Mouse (Mus musculus) lung, adult 18-20 months (tissue): Measurements from ENCODE around the gene Iqcc.
A peak's percentile ranks its signal among the peaks of the same experiment; 100 is the strongest.

Experiments used
- DNase-seq, 2 experiments: peaks; one replicate each; pipeline ENCODE4 v3.0.0; 2022; ENCODE audit warnings: mixed read lengths in 2 of 2

The Iqcc gene

DNA sequence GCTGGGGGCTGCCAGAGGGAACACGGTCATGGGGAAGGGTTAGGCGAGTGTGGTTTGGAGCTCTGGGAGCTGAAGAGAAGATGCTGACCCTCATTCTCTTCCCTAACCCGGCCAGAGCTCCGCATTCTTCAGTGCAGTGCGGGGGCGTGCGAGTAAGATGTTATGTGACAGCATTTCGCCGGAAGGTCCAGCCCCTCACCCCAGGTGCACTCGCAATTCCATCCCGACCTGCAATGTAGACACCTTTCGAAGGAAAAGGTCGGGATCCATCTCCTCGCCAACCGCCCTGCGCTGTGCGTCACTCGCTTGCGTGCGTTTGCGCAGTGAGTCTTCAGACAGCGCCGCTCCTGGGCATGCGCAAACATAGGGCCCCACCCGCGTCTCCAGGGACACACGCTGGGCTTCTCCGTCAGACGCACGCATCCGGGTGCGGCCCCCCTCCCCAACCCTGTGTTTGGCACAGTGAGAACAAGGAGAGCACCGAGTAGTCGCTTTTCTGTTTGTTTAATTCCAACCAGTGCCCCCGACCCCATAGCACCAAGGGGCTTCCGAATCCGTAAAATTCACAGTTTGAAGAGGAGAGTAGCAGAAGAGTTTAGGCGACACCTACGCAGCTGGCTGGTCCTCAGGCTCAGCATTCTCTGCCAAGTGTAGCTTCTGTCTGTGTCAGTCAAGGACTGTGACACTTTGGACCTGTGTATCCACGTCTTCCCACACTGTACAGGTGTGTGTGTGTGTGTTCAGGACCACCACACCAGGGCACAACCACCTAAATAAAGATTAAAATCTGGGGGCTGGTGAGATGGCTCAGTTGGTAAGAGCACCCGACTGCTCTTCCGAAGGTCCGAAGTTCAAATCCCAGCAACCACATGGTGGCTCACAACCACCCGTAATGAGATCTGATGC, at the start of gene Iqcc:
TSS of gene Iqcc (minus strand) at position 314 of the 906 bp plus-strand sequence.
- peak; percentile 96 to 97 for DNase-seq

DNA sequence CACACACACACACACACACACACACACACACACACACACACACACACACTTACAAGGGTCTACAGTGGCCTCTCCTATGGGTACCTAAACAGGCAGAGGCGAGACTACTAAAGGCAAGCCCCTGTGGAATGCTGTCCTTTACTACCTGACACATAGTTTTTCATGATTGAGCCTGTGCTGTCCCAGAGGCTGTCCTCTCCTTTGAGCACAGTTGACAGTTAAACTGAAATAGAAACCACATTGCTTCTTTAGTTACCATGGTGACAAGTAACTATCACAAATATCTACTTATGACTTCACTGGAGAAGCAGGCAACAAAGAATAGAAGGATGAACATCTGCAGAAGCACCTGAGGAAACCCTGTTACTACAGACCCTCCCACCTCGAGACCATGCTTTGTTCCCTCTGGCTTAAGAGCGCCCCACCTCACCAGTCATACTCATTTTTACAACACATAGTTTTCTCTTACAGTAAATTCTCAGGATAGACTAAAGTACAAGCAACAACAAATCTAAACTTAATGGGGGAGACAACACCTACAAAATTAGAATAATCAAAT, 43.4 kb upstream of the Iqcc start:
- DNase-seq: no peak

DNA sequence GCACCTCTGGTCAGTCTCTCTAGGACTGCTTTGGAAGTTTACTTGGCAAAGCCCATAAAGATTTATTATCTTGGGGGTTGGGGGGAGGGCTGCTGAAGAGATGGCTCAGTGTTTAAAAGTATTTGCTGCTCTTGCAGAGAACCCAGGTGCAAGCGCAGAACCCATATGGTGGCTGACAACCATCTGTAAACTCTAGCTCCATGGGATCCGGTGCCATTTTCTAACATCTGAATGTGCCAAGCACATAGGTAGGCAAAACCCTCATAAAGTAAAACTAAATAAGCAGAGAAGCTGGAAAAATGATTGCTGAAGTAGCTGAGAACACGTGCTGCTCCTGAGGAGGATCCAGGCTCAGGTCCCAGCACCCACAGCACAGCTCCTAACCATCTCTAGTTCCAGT, 42.7 kb upstream of the Iqcc start:
- no peak for DNase-seq

DNA sequence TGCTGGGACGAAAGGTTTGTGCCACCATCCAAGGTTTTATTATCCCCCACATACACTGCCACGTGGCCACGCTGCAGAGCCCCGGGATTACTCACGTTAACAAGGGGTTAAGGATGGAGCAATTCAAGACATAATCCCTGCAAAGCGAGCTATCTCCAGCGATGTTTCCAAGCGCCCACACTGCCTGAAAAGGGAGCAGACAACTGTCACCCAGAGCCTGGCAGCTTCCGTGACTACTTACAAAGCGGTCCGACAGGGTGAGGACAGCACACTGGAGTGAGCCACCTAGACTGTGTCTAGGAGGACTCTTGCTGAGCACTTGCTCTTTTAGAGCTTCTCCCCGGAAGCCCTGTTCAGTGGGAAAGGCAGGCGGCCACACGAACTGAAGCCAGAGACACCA, 35.9 kb upstream of the Iqcc start:
- no peak for DNase-seq

DNA sequence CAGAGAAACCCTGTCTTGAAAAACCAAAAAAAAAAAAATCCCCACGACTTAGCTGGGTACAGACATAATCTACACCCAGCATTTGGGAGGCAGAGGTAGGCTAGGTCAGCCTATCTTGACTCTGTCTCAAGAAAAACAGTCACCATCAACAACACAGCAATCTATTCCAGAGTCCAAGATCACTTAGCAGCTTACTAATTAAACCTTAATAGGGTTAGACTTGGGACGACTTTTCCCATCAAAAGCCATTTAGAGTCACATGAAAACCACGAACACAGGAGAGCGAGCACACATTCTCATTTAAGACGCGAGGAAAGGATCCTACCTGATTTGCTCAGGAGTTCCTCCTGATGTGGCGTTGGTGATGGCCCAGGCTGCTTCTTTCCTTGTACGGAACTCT, 31.5 kb upstream of the Iqcc start:
- no peak for DNase-seq

DNA sequence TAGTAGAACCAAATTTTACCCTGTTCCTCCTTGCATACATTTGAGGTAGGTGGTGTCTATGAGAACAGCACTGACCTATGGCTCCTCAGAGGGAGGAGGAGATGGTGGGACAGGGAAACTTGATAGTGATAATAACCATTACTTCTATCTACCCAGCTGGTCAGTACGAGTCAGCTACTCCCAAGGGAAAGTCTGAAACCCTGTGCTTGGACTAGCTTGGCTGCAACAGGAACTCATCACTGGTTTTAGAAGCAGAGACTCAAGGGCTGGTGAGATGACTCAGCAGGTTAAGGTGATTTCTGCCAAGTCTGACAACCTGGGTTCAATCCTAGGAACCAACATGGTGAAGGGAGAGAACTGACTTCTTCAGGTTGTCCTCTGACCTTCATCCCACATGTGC, 29.8 kb upstream of the Iqcc start:
- no peak for DNase-seq

DNA sequence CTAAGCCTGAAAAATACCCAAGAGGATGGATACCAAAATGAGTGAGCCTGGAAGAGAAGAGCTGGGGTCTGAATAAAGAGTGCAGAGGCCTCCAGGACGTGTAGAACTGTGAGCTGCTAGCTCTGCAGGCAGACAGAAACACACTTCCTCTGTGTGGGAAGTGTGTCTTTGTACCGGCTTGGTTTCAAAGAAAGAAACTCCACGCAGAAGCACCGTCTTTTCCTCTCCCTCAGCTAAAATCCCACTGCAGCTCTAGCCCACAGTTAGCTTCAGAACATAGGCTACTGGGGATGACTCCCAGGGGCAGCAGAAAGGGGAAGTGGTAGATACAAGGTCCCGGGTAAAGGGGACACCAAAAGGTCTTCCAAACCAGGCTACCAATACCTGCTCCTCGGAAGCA, 26.3 kb upstream of the Iqcc start:
- no peak for DNase-seq

DNA sequence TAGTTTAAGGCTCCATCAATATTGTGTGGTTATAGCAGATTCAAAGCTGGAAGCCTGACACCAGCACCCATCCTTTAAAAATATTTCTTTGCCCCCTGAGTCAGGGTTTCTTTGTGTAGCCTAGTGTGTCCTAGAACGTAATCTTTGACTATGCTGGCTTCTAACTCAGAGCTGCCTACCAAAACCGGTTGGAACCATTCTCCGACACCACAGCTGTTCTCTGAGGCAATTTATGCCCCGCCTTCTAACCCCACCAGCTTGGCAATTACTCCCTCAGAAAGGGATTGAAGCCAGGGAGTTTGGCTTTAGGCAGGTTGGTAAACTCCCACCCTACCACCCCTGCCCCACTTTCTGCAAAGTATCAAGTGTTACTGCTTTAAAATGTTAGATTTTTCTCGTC, 22.9 kb upstream of the Iqcc start:
- DNase-seq: peak in 1 of 2 experiments; percentile 33

DNA sequence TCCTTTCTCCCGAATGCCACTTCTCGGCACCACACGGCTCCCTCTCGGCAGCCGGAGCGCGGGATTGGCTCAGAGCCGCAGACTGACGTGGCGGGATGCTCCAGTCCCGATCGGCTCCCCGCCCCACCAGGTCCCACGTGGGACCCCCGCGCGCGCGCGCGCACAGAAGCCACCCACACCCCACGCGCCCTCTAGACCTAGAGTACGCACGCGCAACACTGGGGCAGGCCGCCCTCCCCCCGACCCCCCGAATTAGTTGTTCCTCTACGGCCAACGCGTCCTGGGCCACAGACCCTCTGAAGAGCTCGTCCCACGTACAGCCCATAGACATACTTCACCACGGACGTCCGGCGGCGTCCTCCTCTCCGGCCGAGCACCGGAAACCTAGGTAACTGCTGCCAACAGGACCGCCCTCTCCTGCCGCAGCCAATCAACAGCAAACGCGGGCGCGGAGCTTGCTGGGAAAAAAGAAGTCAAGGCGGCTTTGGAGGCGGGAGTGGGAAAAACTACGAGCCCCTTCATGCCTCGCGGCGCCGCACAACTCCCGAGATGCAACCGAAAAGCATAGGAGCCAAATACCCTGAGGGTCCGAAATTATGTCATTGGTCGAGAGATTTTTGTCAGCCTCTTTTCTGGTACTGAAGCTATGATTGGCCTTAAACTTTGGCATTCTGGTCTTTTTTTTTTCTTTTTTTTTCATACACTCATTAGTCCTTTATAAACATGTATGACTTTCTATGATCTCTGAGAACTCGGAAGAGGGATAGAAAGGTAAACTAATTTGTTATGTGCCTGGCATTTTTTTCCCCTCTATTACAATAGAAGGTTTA, 22.0 kb upstream of the Iqcc start, which contains the start of gene Txlna:
TSS of gene Txlna (minus strand) at position 428 of the 830 bp plus-strand sequence.
- DNase-seq: peak; percentile 97 to 98

DNA sequence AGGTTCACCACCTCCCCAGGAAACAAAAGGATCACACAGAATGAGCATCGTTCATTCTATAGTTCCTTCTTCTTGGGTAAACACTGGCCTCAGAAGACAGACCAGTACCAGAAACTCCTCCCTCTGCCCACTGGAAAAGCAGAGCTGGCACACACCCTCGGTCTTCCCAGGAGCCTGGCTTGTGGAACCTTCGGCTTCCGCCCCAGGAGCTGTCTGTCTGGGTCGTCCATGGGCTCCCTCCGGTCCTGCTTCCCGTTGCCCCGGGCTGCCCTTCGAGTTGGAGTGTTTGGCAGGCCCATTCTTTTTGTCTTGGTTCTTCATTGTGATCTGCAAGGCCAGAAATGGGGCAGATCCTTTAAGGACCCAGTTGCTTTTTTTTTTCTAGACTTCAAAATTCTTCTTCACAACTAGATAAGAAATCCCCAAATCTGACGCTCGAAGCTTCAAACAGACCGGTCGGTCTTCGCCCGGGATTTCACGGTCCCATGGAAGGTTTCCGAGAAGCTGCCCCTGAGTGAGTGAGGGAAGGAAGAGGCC, 21.3 kb upstream of the Iqcc start:
- DNase-seq: peak; percentile 51 to 56

DNA sequence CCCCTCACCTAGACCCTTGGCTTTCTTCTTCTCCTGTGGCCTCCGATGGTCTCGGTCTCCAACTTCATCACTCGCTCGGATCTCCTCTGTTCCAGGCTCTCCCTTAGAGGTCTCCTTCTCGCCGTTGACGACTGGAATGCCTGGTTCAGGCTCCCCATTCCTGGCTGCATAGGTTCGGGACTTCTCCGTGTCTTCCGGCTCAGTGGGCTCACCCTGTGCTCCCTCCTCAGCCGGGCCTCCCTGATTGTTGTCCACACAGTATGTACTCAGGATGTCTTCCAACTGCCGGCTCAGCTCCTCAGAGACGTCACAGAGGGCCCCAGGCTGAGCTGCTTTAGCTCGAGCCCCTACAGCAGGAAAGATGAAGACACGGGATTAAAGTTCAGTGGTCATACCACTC, 20.3 kb upstream of the Iqcc start:
- DNase-seq: no peak

DNA sequence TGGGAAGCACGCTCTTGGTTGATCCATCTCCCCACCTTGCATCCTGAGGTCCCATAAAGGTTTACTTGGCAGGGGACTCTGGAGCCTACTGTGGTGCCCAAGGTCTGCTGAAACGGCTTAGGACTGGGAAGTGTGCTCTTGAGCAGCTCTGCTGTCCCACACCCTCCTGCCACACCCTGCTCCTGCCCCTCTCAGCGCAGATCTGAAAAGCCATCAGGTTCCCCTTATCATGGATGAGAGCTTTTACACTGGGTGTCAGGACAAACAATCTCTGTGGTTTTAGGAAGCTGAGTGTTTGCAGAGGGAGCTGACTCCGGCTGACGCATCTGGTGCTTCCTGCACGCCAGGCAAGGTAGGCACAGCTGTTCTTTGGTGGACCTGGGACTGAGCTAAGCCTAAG, 15.0 kb upstream of the Iqcc start:
- no peak for DNase-seq

DNA sequence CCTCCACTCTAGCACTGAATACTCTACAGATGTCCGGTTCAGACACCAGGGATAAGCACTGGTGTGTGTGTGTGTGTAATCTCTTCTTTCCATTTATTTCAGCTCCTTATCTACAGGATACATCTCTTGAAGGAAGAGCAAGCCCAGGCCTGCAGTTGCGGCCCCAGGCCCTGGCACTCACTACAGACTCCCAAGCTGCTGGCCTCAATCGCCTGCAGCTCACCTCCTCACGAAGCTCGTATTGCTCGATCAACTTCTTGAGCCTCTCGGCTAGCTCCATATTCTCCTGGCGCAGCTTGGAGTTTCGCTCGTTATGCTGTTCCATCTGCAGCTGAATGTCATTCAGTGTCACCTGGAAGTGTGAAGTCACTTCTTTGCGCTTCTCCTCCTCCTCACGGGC, 13.0 kb upstream of the Iqcc start:
- DNase-seq: no peak

DNA sequence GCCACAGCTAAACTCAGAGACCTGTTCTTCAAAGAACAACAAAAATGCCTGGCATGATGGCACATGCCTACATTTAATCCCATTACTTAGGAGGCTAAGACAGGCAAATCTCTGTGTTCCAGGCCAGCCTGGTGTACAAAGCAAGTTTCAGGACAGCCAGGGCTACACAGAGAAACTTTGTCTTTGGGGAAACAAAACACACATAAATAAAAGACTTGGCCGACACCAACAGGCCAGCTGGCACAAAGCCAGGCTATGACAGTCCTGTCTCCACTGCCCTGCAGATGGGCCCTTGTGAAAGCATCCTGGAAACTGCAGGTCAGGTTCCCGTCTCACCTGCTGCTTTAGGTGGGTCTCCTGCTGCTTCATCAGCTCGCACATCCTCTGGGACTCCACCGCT, 12.0 kb upstream of the Iqcc start:
- DNase-seq: peak in 1 of 2 experiments; percentile 48

DNA sequence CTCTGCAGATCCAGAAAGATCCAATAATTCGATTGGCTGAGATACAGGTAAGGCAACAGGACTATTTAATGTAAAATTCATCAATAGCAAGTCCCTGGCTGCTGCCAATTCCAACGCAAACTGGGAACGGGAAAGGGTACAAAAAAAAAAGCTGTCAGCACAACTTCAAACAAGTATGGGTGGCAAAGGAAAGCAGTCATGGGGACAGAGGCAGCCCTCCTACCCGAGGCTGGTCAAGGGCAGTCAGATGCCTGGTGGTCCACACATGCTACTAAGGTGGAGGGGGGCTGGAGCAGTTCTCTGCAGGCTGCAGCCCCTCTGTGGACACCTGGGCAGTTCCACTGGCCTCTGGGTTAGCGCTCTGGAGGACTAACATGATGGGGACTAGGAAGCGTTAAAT, 7.1 kb upstream of the Iqcc start:
- no peak for DNase-seq

DNA sequence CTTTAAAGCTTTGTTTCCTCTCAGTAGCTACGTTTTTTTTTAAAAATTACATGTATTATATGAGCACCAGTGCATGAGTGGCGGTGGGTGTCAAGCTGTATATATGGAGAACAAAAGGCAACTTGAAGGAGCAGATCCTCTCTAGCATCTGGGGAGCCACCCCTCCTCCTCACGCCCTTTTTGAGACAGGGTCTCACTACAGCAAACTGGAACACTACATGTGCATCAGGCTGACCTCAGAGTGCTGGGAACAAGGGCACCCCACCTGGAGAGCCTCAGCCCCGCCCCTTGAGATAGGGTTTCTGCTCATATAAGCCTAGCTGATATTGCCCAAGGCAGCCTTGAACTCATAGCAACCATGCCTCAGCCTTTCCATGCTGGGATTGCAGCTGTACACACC, 6.6 kb upstream of the Iqcc start:
- DNase-seq: no peak

DNA sequence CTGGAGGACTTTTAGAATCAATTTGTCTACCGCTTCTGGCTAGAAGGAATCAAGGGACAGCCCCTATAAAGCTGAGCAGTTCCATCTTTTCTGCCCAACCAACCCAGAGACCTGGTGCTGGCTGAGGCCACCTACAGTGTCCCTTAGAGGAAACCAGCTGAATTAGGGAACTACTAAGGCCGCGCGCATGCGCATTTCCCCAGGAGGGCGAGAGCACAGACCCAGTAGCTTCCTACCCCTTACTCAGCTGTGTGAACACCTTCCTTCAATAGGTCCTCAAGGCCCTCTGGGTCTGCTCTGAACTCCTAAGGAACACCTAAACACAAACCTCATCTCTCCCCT, 6.1 kb upstream of the Iqcc start:
- DNase-seq: peak; percentile 56 to 57

DNA sequence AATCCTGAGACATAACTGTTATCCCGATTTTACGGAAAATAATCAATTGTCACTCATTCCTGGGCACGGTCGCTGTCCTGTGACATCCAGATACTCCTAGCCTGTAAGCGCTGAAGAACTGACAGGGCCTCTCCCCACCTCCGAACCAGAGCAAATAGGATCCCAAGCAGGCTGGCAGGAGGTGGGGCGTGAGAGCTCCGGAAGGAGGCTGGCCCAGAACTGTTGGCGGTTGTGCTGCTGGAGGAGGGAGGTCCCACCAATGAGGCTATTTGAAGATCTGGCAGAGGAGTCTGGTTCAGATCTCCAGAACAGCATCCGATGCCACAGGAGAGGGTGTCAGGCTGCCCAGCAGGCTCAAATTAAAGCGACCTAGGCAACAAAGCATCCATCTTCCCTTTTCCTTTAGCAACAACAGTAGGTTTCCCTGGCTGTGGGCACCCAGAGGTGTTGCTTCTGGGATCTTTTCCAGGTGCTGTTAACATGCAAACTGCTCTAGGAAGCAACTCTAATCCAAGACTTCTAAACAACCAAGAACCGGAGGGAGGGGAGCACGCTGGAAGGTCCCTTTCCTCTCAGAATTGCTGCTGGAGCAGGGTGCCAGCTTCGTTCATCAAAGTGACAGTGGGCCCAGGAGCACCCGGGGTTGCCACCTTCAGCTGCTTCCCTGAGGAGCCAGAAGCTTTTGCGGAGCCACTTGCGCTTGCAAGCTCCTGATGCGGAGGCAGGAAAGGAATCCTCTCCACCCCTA, 5.6 kb upstream of the Iqcc start:
- peak; percentile 89 to 92 for DNase-seq

DNA sequence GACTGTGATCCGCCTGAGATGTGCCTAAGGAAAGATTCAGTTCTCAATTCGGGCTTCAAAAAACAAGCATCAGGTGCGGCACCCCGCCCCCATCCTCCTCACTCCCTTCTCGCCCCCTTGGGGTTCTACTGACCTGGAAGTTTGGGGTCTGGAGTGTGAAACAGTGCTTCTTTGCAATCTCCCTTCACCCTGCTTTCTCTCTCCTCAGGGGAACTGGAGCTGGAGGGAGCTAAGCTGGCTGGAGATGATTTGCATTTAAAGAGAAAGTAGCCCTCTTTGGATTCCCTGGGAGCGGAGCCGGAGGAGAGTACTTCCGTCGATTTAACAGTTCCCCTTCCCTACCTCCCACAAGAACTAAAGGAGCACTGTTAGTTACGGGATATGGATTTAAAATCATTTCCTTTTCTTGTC, 4.8 kb upstream of the Iqcc start, which contains the start of gene Ccdc28b:
TSS of gene Ccdc28b (minus strand) at position 267 of the 411 bp plus-strand sequence.
- DNase-seq: peak; percentile 53 to 58

DNA sequence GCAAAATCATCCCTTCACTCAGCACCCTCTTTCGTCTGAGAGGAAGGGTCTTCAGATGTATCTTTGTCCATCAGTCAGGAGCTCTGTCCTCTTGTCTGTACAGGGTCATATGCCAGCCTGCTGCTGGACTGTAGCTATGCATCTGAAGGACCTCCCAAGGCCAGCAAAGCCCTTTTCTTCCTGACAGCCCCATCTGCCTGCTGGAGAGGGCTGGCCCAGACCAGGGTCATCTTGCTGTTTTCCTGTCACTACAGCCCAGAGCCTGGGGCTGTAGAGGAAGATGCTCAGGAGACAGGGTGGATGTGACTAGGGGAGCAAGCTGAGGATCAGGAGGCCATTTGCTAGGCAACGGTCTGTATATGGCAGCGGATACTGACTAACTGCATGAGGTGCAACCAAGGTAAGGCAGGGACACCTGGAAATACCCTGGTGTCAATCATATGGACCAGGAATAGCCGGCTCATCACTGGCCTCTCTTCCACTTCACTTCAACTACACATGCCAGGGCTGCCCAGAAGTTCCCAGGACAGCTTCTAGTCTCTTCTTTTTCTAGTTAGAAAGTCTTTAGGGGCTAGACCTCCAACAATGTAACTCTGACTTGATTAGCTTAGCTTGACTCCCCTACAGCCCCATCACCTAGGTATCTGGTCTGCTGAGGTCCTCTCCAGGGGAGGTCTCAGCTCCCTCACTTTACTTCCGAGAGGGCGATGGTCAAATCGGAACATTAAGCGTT, 4.1 kb upstream of the Iqcc start:
- DNase-seq: no peak

DNA sequence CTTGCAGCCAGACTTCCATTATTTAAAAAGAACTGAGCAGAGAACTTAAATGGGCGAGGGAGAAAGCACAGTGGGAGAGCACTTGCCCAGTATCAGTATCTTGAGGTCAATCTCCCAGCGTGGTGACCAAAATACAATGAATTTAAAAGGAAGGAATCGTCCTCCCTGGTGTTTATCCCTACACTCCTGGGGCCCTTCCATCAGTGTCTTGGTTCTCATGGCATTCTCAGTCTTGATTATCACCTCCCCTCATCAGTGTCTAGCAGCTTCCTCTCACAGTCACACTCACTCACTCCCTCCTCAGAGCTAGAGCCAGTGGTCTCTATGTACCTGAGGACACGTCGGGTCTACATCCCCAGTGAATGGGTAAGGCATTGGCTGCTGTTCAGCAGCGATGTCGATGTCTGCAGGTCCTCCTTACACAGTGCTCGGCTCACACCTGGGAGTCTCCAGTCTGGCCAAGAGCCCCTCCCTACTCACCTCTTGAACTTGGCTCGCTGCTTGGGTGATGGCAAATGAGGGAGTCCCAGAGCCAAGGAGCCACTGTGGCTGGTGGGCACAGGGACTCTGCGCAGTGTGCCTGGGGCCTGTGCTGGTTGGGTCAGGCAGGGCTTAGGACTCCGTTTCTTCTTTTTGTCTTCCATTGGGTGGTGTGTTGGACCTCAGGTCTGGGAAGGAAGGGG, 3.4 kb upstream of the Iqcc start:
- DNase-seq: no peak
